Mouse (Mus musculus) adrenal gland, adult 8-10 months (tissue): ENCODE results near the gene Ecsit. TPM values are rescaled to one million over a fixed set of nuclear protein-coding genes. Genes with fewer than 3 reads are reported as not detected.
A peak's percentile ranks its signal among the peaks of the same experiment; 100 is the strongest.

Source experiments
- DNase-seq: peaks from one replicate; pipeline ENCODE4 v3.0.0; 2022
- total RNA-seq, 4 experiments: library from RNA; stranded (reverse); gene quantifications; 2 replicates each; pipeline ENCODE4 v1.2.4; 2022

Ecsit gene
- 10 to 100 TPM; 41.2 to 50.4 (median 48.9) TPM for total RNA-seq

DNA sequence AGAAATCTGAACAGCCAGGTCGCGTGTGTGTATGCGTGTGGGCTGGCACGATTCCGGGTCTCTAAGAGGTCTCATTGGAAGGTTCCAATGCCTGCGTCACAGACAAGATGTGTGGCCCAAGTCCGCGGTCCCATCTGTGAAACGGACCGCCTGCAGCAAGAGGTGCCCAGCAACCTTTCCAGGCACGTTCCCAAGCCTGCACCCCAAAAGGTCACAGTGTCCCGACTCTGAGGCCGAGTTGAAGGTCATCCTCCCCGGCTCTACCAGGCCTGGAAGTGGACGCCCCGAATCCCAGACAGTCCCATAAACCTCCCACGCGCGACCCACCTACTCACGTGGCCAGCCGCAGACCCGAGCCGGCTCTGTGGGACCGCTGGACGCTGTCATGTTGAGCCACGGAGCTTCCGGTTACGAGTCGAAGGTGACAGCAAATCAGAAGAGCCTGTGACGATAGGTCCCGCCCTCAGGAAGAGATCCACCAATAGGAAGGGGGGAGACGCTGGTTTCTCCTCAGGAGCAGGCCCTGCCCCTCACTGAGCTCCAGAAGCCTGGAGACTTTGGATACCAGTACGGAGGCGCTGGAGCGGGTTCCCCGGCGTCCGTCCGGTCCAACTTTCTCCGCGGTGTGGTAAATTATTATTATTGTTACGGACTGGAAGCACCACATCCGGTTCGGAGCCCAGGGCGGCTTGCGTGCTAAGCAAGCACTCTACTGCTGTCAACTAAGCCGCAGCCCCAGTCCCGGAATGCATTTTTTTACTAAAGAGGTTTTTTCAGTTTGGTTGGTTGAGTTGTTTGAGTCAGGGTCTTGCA, at the start of gene Ecsit:
Gene Ecsit, minus strand, starts transcription at position 417 of the 813 bp plus-strand sequence.
- peak; percentile 94 for DNase-seq

DNA sequence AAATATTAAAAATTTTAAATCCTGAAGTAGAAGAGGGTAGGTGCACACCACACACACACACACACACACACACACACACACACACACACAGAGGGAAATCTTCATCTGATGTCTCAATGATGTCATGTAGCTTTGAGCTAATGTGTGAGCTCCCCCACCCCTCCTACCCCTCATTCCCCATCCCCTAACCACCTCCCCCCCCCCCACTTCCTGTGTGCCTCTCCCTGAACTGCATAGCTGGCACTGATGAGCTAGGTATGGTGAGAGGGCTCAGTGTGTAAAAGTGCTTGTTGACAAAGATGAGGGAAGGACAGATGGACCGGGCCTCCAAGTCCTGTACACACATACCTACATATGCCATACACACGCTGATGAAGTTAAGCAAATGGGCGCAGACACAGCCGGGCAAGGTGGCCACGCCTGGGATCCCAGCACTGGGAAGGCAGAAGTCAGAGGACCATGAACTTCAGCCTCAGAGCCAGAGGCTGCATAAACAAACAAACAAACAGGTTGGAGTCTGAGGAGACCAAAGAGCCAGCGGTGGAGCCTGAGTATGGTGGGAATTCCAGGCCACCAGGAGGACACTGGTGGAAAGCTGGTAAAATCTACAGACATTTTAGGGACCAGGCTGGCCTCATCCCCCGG, 49.1 kb upstream of the Ecsit start:
- DNase-seq = no peak

DNA sequence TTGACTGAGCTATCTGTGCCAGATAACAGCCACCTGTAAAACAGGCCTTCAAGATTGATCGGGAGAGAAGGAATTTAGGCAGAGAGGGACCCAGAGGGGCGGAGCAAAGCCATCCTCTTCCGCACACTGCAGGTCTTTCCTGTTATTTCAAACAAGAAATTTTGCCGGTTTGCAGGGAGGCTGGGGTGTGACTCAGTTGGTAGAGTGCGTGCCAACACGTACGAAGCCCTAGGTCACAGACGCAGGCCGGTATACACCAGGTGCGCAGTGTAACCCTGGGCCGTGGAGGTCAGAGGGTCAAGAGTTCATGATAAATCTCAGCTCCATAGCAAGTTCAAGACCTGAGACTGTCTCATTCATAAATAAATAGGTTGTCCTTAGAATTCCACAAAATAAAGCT, 47.0 kb upstream of the Ecsit start:
- no peak for DNase-seq

DNA sequence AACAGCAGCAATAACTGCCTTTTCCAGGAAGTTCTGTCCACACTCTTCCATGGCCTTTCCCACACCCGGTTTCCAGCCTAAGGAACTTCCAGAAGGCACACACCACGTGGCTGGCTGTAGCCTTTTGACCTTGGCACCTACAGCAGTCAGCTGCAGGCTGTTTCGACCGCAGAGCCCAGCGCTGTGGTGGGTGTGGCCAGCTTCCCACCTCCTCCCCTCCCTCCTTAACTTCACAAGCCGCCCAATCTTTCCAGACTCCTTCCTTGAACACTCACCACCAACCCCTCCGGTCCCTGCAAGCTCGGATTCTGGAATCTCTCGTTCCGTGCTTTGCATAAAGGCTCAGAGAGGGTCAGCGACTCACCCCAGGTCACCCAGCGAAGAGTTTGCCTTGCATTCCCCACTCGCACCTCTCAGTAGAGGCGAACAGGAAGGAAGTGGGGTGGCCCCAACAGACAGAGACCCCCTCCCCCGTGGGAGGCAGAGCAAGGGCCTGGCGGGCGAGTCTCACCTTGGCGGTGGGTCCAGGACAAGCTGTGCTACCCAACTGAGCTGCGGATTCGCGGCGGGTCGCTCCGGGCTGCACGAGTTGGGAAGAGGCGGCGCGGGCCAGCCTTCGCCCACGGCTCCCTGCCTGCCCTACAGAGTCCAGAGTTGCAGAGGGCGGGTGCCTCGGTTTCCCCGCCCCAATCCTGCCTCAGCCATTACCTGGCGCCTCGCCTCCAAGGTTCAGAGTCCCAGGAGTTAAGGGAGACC, 46.2 kb upstream of the Ecsit start:
- peak; percentile 34 for DNase-seq

DNA sequence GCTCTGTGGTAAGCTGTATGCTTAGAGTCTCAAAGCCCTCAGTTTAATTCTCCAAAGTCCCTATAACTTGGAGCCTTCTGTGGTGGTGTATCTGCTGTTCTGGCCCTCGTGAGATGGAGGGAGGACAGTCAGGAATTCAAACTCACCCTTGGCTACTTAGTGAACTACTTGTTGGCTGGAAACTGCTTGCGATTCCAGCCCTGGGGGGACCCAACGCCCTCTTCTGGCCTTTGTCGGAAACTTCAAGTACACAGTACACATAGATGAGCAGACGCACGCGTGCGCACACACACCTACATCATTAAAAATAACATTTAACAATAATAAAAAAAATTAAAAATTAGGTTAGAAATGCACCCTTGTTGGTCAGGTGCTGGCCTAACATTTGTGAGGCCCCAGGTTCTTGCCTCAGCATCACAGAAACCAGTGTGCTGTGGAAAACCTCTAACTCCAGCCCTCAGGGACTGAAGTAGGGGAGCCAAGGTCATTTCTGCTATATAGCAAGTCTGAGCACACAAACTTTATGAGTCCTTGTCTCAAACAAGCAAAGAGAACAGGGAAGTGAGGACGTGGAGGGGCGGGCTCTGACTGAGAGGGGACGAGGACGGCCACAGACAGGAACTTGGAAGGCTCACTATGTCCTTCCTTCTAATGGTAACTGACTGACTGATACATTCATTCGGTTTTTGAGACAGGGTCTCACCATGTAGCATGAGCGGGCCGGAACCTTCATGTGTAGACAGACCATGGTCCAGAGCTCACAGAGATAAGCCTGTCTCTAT, 40.2 kb upstream of the Ecsit start:
- DNase-seq = no peak

DNA sequence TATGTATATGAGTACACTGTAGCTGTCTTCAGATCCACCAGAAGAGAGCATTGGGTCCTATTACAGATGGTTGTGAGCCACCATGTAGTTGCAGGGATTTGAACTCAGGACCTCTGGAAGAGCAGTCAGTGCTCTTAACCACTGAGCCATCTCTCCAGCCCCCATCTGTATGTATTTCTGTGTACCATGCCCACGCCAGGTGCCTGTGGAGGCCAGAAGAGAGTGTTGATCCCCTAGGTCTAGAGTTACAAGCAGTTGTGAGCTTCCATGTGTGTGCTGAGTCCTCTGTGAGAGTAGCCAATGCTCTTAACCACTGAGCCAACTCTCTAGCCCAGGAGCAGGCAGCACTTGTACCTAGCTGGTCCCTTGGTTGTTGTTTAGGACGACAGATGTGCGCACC, 38.9 kb upstream of the Ecsit start:
- no peak for DNase-seq

DNA sequence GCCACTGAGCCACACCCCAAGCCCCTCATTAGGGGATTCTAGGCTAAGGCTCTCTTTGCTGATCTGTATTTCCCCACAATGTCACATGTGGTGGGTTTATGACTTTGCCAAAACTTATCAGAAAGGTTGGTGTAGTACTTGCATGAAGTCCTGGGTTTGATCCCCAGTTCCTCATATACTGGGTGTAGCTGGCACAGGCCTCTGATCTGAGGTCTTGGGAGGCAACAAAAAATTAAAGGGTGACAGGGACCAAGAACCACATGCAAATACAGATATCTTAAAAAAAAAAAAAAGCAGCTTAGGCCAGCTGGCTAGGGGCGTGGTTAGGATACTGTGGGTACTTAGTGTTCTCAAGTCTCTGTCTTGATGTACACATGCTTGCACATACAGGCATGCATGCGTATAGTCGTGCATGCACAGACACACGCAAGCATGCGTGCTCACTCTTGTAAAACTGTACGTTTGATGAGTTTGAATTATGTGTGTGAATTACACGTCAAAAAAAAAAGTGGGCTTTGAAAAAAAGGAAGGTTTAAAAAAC, 37.9 kb upstream of the Ecsit start:
- no peak for DNase-seq

DNA sequence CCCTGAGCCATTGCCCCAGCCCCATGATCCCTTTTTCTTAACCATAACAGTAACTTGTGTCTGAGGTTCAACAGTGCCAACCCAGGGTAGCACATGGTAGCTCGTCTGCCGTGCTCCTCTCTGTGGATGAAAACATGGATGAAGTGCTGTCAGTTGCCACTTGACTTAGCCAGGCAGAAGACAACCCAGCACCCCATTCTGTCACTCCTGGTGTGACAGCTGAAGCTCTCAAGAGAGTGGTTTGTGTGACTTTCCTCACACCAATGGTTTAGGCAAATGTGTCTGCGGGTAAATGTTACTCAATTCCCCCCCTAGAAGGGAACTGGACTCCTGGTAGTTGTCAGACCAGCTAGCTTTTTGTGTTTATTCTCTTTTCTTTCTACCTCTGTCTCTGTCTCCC, 36.8 kb upstream of the Ecsit start:
- DNase-seq = no peak

DNA sequence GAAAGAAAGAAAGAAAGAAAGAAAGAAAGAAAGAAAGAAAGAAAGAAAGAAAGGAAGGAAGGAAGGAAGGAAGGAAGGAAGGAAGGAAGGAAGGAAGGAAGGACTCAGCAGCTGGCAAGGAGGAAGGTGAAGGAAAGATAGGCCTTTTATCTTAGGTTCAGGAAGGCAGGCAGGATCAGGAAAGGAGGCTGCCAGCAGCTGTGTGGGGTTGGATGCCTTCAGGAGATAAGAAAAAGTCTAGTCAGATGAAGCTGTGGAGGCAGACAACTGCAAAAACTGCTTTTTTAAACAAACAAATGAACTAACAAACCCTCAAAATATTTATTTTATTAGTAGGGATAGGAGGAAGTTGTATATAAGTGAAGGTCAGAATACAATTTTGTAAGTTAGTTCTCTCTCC, 36.3 kb upstream of the Ecsit start:
- no peak for DNase-seq

DNA sequence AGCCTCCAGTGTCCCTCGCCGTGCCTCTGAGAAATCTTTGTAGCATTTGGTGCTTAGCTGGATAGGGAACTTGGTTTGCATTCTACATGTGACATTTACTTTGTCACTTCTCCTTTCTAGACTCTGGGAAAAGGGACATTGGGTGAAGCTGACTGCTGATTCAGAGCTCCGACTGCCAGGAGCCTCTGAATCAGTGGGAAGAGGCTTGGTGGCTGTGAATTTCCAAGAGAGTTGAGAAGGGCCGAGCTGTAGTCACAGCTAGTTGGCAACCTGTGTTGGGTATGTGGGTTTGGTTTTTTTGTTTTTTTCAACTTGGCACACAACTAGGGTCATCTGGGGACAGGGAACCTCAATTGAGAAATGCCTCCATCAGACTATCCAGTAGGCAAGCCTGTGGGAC, 34.3 kb upstream of the Ecsit start:
- no peak for DNase-seq

DNA sequence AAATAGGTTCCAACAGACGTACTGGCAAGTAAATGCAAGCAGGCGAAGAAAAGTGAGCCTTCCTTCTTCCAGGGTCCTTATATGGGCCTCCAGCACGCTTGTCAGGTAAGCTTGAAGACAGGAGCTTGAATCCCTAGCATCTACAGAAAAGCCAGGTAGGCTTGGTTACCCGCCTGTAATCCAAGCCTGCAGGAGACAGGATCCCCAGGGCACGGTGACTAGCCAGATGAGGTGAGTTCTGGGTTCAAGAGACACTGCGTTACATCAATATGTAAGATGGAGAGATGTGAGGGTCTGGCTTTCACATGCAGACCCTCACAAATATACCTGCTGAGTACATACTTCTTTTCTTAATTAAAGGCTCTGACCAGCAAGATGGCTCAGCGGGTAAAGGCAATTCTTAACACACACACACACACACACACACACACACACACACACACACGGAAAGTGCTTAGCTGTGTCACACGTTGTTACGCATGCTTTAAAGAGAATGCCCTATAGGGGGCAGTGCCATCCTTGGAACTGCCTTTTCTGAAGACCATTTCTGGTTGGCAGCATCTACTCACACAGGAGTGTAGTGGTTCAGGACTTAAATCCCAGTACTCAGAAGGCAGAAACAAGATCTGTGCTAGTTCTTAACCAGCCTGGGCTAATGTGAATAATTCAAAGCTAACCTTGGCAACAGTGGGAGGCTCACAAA, 32.7 kb upstream of the Ecsit start:
- DNase-seq = no peak

DNA sequence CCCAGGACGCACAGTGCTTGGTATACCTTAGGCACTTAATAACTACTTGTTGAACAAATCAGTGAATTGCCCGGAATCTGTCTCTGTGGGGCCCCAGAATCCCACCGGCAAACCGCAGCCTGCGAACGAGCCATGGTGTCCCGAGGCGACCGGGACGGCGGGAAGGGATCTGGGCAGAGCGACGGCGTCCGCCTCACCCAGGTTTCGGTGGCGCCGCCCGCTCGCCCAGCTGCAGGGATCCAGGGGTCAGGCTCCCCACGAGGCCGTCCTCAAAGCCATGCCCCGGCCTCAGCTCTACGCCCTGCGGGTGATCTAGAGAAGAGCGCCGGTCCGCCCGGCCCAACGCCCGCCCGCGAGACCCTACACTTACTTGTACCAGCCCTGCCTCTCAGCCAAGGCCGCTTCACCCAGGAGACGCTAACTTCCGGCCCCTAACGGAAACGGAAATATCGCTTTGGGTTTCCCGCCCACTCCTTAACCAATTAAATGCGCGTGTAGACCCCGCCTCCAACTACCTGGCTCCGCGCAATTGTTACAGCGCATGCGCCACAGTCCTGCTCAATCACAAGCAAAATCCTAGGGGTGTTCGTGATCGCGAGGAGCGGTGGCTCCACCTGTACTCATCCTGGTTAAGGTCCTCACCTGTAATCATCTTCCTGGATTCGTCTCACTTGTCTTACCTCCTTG, 31.6 kb upstream of the Ecsit start, which contains the start of gene Elof1:
Gene Elof1, minus strand, starts transcription at position 433 of the 687 bp plus-strand sequence.
- peak; percentile 94 for DNase-seq

DNA sequence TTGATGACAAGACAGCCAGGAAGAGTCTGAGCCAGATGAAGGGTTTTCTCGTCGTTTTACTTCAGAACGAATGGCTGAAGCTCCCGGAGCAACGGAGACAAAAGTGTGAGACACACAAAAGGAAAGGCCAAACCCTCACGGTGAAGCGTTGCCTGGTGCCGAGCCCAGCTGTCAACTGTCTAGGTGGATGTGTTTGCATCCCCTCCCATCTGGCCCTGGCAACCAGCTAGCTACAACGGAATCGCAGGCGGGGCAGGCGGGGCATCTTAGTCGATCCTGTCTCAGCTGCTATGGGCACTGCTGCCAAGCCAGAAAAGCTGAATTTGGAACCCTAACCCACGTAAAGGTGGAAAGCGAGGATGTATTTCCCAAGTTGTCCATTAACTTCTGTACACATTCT, 30.8 kb upstream of the Ecsit start:
- no peak for DNase-seq

DNA sequence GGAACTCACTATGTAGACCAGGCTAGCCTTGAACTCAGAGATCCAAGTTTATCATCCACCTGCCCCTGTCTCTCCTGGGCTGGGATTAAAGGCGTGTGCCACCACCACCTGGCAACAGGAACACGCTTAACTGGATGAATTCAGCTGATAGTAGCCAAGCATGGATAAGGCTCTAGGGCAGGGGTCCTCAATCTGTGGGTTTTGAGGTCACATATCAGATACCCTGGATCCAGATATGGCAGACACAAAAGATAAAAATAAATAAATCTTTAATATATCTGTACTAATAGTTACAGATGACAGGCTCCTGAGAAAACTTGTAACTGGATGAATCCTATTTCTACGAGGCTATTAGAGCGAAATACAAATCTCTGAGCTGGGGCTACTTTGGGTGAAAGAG, 30.4 kb upstream of the Ecsit start:
- no peak for DNase-seq

DNA sequence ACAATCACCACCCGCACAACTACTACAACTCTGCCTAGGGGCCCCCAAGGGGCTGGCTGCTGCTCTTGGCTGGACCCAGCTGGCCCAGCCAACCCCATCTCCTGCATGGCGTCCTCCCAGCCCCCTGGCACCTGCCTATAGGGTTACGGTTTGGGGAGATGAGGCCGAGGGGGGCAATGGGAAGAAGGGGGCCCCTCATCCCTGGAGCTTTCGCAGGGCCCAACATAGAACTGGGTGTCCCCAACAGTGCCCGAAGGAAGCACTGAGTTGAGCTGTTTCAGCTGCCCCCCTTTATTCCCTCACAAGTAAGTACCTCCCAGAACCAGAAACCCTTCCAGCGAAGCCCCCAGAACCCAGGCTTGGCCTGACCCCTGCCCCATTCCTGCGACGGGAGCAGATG, 23.0 kb upstream of the Ecsit start:
- DNase-seq = no peak

DNA sequence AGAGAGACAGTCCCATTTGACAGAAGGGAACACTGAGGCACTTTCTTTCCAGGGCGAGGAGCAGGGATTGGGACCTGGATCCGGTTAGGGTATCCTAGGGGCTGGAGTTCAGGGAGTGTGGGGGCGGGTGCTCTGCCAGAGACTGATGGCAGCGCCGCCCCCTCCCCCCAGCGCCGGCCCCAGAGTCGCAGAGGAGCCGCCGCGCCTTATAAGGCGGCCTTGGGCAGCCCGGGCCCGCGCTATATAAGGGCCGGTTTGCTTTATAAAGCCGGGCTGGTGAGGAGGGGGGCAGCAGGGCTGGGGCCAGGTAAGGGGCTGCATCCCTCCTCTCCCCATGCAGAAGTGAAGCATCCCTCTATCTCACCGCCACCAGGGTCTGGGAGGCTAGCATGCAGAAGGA, 14.7 kb upstream of the Ecsit start:
- no peak for DNase-seq

DNA sequence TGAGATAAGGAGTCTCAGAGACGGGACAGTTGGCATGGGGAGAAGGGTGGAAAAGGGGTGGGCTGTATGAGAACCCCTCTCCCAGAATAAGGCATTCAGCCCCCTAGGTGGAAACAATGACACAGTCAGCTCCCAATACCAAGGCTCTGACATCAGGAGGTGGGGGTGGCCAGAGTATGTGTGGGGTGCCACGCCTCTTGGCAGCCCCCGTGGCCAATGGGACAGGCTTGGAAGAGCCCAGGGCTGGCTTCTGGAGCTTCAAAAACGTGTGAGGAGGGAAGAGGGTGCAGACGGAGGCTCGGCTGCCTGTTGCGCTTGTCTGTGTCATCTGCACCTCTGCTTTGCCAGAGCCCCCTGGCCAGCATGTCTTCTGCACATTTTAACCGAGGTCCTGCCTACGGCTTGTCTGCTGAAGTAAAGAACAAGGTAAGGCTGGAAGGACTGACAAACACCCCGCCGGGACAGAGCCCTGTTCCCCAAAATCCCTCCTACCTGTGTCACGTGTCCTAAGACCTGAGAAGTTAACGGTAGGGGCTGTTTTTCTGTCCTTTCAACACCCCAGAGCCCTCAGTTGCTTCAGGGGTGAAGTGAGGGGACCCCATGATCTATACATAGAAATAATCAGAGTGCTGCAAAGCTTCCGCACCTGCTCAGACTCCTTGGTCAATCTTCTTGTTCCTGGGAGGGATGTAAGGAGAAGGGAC, 13.9 kb upstream of the Ecsit start, which contains the start of gene Cnn1:
Gene Cnn1, plus strand, starts transcription at position 224 of the 704 bp plus-strand sequence.
- DNase-seq = no peak

DNA sequence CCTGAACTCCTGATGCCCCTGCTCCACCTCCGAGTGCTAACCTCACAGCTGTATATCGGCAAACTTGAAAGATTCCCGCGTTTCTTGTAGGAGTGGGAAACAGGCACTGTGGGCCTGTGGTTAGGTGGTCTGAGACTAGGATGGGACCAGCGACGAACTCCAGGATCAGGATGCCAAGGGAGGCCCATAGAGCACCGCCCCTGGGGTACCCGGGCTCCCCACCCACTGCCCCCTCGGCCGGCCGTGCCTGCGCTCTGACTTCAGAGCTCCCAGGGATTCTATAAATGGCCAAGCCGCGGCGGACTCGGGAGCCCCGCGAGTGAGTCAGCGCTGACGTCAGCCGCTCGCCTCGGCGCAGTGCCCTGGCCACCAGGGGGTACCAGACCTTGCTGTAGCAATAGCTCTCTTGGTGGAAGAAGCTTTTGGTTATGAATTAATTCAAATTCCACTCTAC, 10.6 kb upstream of the Ecsit start:
- peak; percentile 78 for DNase-seq

DNA sequence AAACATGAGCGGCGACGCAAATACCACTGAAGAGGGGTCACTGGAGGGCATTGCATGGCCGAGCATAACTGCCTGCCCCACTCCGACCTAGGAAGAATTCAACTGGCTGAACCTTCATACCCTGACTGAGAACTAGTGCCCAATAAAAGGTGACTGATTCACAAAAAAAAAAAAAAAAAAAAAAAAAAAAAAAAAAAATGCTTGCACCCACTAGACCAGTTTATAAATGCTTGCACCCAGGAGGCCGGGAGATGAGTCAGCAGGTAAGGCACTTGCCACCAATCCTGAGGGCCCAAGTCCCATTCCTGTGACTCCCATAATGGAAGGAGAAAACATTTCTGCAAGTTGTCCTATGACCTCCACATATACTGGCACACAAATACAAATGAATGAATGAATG, 7.5 kb upstream of the Ecsit start:
- DNase-seq = no peak

DNA sequence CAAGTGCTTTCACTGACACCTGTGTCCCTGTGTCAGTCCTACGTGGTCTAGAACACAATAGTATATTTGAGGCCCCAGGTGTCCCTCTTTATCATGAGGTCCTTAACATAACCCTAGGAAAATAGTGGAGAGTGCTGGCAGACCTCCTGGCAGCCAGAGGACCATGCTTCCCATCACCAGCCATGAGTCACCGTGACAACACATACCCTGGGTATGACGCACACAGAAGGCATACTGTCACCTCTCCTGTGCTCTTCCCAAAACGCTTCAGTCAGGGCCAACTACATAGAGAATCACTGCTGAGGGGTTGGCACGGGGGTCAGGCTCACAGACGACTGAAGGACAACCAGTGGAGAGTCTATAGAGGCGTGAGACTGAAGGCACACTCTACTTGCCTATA, 4.7 kb upstream of the Ecsit start:
- DNase-seq = peak; percentile 34
